Mouse (Mus musculus): ENCODE results near the gene 1110008P14Rik.

The 1110008P14Rik gene

DNA sequence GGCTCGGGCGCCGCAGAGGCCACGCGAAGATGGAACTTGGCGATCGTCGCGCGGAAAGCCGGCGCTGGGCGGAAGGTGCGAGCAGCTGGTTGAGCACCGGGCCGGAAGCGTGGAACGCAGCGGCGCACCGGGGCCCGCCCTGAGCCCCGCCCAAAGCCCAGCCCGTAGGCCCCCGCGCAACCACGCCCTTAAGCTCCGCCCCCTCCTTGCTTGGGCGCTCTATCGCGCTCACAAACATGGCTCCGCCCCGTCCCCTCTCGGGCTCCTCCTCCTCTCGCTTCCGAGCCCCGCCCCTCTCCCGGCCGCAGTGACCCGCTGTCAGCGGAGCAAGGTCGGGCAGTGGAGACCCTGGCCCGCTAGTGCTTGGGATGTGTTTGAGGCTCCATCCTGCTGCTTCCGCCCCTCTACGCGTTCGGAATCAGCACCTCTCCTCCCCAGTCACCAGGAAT is at the start of gene 1110008P14Rik:
TSS of gene 1110008P14Rik (minus strand) at position 164 of the 449 bp plus-strand sequence.
- peak; percentile 96 for DNase-seq

DNA sequence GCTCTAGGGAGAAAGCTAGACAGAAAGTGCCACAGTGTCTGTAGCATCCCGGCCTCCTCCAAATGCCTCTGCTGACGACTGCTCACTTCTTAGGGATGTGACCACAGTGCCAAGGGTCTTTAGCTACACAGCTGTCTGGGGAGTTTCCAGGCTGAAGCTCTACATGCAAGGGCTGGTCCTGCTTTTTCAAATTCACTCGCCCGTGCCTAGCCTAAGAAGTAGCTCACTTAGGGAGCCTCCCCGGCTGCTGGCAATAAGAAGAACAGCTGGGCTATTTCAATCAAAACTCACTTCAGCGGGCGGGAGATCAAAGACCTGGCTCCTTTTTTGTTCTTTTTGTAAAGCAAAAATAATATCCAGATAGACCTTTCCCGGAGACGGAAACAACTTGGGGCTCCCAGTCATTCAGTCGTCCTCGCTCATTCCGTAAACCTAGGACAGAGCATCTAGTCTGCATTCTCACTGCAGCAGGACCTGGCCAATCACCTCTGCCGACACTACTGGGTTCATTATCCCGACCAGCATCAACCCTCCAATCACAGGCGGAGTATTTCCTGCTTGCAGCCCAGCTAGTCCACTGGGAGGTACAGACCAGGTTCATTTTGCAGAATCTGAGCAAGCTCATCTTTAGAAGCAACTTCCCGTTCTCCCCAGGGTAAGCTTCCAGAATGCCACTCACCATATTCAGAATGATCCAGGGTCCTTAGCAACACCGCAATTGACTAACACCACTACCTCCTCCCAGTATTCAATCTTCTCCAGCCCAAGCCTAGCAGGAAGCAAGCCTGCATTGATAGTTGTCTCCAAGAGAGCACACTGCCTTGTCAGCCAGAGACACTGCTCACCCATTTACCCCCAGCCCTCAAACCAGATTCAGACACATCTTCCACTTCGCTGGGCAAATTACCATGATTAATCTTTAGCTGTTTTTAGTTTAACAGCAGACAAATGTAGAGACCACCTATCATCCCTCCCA is 49.3 kb upstream of the 1110008P14Rik start:
- peak; percentile 93 for DNase-seq

DNA sequence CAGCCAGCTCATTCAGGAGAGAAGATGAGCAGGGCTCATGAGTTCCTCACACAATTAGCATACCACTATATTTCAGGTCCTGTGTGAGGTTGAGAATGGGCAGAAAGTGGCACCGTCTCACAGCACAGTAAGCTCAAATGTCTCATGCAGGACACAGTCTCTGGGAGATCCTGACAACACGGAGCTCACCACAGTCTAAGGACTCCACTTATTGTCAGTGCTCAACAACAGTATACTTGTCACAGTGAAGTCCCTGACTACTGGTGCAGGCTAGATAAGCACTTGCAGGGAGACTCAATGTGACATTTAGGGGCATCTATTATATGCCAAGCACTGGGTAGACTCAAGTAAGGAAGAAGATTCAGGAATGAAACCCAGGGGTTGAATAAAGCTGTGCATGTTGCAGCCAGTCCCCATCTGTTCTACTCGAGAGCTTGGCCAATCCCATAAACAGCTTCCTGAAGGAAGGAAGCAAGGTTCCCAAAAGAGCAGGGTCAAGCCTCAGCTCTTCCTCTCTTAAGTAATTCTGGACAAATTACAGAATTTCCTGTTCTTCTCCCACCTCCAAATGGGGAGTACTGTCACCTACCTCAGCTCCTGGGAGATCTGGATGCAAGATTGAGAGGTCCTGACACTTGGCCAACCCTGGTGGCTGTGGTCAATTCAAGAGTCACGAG is 47.6 kb upstream of the 1110008P14Rik start:
- no peak for DNase-seq

DNA sequence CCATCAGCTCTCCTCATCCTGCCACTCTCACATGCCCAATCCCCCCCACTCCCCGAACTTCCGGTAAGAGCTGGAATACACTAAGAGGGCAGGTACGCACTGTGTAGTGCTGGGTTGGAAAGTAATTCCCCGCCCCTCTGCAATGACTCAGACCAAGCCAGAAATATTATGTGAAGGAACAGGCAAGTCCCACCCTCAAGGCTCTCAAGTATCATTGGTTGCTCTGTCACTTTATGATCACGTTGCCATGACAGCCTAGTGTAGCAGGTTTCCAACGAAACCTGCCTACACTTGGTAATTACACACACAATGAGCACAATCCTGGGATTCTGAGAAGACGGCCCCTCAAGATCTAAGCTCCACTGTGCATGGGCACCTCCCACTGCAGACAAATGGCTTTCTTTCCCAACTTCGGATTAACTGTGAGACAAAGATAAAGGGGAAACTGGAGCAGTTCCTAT is 46.6 kb upstream of the 1110008P14Rik start:
- DNase-seq: peak; percentile 84

DNA sequence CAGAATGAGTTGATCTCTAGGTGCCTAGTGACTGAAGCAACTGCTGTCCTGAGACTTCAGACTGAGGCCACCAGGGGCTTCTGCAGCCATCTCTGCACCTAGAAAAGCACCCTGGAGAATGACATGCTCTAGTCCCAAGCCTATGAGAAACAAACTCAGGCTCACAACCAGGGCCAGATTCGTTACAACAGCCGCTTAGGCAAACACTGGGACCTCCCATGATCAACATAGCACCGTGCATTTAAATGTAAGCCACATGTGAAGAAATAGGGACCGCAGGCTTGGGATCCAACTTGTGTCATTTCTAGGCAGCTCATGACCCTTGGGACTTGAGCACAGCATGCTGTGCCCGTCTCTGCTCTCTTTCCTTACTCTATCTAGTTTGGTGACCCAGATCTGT is 46.0 kb upstream of the 1110008P14Rik start:
- DNase-seq: no peak

DNA sequence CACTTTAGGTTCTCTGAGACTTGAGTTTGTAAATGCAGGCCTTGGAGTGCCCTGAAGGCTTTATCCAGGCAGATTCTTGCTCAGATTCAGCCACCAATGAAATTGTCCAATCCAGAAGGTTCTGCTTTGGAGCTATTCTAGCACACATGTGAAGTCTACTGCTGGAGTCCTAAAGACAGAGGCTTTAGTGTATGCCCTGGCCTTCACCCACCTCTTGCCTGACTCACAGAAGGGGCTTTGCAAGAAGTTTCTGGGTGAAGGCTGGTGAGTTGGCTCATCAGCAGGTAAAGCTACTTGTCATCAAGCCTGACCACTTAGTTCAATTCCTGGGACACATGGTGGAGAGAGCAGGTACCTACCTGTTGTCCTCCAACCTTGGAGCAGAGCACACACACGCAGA is 44.4 kb upstream of the 1110008P14Rik start:
- no peak for DNase-seq

DNA sequence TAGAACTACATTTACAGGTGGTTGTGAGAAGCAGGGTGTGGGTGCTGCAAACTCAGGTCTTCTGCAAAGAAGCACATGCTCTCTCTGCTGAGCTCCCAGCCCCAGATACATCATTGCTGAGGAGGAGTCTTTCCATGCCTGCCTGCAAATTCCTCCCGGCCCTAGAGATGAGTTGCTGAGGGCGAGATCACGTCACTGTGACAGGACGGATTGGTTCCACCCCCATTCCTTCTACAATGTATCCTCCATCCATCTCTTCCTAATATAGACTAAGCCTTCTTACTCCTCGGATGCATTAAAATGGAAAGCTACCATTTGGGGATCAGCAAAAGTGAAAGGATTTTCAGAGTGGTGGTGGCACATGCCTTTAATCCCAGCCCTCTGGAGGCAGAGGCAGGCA is 43.8 kb upstream of the 1110008P14Rik start:
- DNase-seq: peak; percentile 71

DNA sequence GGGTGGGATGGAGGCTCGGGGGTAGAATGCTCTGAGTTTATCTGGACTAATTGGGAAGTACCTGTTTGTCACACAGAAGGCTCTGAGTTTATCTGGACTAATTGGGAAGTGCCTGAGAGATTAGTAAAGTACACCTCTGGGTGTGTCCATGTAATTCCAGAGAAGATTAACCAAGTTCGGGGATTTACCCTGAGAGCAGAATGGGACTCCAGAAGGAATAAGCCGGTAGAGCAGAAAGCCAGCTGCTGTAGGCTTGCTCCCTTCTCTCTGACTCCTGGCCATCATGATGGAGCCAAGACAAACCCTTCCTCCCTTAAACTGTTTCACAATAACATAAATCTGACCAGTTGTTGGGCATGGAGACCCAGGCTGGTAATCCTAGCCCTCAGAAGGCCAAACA is 43.1 kb upstream of the 1110008P14Rik start:
- DNase-seq: no peak

DNA sequence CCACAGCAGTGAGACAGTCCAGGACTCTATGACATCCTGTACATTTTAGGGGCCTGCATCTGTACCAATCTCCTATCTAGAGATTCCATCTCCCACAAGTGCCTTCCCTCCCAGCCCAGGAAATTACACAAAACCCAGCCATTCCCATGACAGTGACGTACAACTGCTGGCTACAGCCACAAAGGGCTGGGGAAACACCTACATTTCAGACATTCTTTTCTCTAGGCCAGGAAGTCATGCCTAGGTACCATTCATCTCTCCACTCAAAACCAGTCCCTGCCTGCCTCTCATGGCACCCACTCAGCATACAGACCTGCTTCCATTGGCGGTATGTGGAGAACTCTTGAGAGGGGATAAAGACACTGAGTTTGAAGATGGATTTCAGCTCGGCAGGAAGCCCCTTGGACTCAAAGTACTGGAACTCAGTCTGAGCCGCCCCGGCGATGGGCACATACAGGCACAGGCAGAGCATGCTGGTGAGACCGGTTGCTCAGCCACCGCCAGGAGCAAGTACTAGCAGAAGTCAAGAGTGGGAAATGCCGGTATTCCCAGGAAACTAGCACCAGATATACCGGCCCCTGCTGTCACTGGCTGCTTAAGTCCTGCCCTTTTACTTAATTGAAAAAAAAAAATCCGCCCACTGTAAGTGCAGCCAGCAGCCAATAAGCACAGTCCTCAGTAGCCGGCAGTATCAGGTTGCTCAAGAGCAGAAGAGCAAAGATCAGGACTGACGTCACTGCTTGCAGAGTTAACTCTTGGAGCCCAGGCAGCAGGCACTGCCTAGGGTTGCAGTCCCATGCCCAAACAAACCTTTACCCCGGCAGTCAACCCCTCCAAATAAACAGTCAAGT is 42.0 kb upstream of the 1110008P14Rik start:
- peak; percentile 51 for DNase-seq

DNA sequence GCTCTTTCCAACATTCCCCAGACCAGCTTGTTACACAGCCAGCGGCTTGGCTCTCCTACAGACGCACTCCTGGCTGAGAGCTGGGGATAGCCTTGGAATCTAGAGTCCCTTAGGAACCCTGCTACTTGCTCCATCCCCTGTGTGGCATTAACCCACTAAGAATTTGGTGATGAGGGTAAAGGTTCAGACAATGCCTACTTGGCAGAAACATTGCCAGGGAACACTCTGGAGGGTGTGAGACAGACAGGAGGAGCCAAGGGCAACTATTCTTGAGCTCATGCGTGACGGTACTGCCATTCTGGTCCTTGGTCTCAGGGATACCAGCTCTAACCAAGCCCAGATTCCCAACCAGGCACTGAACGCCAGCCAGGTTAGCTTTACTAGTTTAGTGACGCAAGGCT is 40.1 kb upstream of the 1110008P14Rik start:
- no peak for DNase-seq

DNA sequence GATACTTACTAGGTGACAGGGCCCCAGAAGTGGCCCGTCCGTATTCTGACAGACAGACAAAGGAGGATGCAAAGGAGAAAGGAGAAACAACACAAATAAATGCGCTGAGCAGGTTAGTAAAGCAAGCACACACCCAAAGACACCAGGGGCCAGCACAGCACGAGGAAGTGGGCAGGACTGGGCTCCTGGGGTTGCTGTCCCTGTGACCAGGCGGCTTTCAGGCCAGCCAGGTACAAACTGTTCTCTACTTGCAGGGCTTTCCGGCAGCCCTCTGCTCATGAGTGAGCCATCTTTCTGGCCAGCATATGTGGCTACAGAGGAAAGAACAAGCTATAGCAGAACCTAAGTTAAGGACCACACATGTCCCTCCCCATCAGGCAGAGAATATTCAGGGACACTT is 38.9 kb upstream of the 1110008P14Rik start:
- no peak for DNase-seq

DNA sequence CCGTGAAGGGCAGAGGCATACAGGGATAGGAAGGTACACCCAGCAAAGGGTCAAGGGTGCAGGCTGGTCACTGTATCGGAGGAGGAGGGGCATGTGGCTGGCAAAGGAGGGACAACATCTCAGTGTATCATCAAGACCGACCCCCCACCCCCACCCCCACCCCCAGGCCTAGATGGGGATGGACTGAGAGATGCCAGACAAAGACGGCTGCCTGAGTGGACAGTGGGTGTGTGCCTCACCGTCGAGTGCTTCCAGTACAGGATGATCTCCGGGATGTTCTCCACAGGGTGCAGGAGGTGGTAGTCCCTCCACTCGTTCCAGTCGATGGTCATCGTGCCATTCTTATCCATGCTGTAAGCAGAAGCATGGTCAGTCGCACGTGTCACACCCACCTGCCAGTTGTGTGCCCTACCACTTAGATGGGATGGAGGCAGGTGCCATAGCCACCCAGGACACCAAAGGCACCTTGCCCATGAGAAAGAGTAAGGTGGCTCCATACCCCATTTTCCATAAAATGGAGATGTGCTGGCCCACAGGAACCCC is 38.4 kb upstream of the 1110008P14Rik start:
- DNase-seq: no peak

DNA sequence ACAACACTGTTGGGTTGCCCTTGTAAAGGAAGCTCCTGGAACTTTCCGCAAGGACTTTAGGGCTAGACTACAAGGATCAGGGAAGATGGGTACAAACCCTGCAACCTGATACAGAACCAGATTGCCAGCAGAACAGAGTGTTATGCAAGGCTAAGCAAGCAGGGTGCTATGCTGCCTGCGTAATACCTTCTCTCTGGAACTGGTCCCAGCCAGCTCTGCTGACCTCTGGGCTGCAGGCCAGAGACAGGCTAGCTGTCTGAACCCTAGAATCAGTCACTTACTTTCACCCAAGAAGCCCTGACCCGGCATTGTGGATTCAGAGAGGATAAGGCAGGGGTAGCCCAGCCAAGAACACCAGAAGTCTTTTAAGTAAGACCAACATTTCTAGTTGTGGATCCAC is 37.6 kb upstream of the 1110008P14Rik start:
- no peak for DNase-seq

DNA sequence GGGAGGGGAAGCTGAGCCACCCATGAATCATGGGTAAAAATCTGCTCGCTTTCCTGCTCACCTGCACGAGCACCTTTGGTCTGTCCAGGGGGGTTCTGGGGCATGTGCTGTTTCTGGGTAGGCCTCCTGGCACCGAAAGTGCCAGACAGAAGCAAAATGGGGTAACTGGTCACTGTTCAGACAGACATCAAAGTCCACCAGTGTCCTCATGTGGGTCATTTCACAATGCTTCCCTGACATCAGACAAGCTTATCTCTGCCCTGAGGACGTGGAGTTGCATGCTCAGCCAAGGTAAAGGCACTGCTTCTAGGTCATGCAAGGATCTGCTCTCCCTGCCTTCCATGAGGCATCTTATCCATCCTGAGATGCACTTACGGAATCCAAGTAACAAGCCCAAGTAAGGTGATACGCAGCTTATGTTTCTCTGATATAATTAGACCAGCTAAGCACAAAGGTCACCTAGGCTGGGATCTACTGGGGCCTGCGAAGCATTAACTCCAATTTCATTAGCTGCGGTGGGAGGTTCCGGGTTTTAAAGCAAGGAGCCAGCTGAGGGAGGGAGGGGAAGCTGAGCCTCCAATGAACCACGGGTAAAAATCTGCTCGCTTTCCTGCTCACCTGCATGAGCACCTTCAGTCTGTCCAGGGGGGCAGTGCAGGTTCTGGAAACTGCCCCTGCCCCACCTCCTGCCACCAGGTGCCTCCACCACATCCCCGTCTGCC is 36.9 kb upstream of the 1110008P14Rik start:
- DNase-seq: no peak

DNA sequence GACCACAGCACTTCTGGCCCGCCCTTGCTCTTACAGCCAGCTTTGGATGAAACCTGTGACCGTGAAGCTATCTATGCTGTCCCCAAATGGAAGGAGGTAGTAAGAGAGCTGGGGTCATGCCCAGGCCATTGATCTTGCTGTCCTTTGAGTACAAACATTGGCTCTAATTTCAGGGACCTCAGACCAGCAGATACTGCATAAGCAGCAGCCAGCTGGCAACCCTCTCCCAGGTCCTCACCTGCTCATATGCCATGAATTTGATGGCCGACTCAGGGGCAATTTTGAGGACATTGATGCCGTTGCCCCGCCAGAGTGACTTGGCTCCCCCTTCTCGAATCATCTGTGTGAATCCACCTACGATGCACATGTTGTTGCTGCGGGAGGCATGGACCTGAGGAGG is 35.7 kb upstream of the 1110008P14Rik start:
- DNase-seq: no peak

DNA sequence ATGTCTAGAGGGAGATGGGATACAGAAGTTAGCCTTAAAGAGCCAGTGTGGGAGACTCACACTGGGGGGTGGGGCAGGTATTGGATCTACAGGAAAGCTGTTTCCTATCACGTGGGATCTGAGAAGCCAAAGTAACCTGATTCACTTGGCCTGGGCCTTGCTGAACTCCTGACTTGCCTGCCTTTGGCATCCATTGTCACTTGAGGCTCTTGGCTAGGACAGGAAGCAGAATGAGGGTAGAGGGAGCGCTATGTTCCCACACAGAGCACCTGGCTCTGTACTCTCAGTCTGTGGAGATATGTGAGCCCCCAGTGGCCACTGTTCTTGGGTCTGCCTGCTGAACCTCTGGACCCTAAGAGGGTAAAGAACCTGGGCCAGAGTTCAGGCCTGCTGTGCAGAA is 34.8 kb upstream of the 1110008P14Rik start:
- no peak for DNase-seq

DNA sequence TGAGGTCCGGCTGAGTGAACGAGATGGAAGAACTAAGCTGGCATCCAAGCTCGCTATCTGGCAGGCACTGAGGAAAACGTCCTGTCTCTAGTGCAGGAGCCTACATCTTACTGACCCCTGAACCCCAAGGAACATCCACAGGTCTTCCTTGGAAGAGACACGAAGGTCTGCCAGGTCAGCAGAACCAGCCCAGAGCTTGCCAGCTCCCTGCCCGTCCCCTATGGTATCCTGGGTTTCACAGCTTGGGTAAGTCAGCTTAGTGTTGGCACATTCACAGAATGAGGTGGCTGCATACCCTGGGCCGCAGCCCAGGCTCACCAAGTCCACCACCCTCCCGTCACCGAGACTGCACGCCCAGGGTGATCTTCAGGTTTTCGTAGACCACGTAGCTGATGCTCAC is 34.1 kb upstream of the 1110008P14Rik start:
- no peak for DNase-seq

DNA sequence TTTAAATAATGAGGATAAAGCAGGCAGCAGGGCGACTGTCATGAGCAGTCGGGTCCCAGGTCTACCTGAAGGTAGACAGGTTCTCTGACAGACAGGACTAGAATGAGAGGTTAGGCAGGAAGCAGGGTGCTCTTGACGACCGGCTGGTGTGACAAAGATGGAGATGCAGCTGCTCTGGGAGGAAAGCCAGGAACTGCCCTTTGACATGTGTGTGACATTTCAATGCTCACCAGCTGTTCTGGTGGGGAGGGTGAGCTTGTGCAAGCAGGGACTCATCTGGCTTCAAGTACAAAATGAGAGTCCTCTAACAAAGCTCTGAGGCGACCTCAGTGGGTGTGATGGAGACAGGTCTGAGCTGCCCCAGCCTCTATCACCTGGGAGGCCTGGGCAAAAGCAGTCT is 32.2 kb upstream of the 1110008P14Rik start:
- DNase-seq: no peak

DNA sequence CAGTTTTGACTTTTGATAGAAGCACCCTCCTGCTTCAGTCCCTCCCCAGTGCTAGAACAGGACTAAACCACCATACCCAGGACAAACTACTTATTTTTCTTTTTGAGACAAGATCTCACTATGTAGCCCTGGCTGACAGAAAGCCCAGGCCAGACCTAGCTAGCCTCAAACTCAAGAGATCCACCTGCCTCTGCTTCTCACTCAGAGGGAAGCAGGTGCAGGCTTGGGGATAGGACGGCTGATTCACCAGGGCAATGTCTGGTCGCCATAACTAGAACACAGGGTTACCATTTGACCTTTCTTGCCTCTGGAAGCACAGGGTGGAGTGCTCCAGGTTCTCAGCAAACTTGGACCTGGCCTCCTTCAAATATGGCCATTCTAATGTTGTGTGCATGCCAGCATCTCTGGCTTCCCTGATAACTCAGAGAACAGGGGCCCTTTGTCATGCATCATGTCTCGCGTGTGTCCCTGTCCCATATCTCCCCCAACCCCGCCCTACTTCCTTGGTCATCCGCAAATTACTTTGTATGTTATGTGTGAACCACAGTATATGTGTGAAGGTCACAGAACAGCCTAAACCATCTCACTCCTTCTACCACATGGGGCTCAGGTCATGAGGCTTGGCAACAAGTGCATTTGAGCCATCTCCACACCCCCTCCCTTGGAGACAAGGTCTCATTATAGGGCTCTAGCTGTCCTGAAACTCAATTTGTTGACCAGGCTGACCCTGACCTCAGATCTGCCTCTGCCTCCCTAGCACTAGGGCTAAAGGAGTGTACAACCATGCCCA is 31.2 kb upstream of the 1110008P14Rik start:
- no peak for DNase-seq

DNA sequence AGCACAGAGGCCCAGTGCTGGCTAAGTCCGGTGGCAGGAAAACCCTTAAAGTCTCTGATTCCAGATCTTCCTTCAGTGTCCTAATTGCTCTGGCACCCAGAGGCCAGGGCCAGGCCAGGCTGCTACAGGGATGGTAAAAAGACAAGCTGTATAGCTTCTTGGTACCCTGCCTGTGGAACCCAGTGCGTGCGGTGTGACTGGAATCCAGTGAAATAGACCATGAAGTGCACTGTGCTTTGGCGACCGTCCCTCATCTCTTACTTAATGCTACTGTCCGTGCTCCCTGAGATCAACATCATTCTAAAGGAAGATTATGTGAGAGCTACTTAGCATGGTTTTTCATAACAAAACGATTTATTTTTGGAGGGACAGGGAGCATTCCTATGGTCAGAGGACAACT is 29.7 kb upstream of the 1110008P14Rik start:
- no peak for DNase-seq
